Mouse (Mus musculus): ENCODE measurements around the gene Tmem102.

- TF ChIP-seq POLR2A (IDR thresholded peaks at IDR 0.05; ENCODE audit: insufficient read length, low read depth), result no peak
- TF ChIP-seq E2F4 (IDR thresholded peaks at IDR 0.05; ENCODE audit: insufficient read depth), result no peak
- TF ChIP-seq TCF3 (IDR thresholded peaks at IDR 0.05; ENCODE audit: insufficient read length, low read depth), result no peak
- TF ChIP-seq MYOG (IDR thresholded peaks at IDR 0.05; ENCODE audit: control insufficient read depth in 1 of 3, insufficient read depth in 1 of 3, insufficient read length in 2 of 3, low read depth in 2 of 3), result no peak
- TF ChIP-seq POLR2AphosphoS2 (IDR thresholded peaks at IDR 0.05; ENCODE audit: insufficient read length, low read depth), result no peak
- no peak for TF ChIP-seq USF1 (IDR thresholded peaks at IDR 0.05; ENCODE audit: low read depth)
- TF ChIP-seq TCF12 (IDR thresholded peaks at IDR 0.05; ENCODE audit: insufficient read depth, poor library complexity, severe bottlenecking), result no peak
- no peak for TF ChIP-seq MAX (IDR thresholded peaks at IDR 0.05; ENCODE audit: low read depth)
- no peak for TF ChIP-seq REST (IDR thresholded peaks at IDR 0.05; ENCODE audit: insufficient read depth, insufficient read length)
- TF ChIP-seq SRF (IDR thresholded peaks at IDR 0.05; ENCODE audit: control insufficient read depth, insufficient read length, low read depth), result no peak
- no peak for TF ChIP-seq MYOD1 (IDR thresholded peaks at IDR 0.05; ENCODE audit: control insufficient read depth in 1 of 3, insufficient read length in 2 of 3, low read depth in 2 of 3)
- no peak for TF ChIP-seq CEBPB (IDR thresholded peaks at IDR 0.05; ENCODE audit: insufficient read depth, poor library complexity, severe bottlenecking)
Measured at GRCm38 (mm10) chr11:69761868-69762267, 43.6 kb downstream of the Tmem102 start, which contains the start of gene Slc35g3.

All from myocyte (in vitro differentiated cells).